Mouse (Mus musculus) layer of hippocampus, postnatal 14 days (tissue): Measurements from ENCODE around the gene Myh14. TPM values are rescaled to one million over a fixed set of nuclear protein-coding genes. Genes with fewer than 3 reads are reported as not detected.
A peak's percentile ranks its signal among the peaks of the same experiment; 100 is the strongest.

Experiments used
- DNase-seq, 2 experiments: peaks; one replicate each; pipeline ENCODE4 v3.0.0; 2021 to 2022; ENCODE audit warnings: low spot score in 2 of 2, mixed read lengths in 1 of 2
- total RNA-seq, 2 experiments: library from RNA; stranded (reverse); gene quantifications; 2 replicates each; pipeline ENCODE4 v1.2.3; 2021

The Myh14 gene
- total RNA-seq, 2 experiments from 2014 or later = 20.9 to 24.6 TPM

DNA sequence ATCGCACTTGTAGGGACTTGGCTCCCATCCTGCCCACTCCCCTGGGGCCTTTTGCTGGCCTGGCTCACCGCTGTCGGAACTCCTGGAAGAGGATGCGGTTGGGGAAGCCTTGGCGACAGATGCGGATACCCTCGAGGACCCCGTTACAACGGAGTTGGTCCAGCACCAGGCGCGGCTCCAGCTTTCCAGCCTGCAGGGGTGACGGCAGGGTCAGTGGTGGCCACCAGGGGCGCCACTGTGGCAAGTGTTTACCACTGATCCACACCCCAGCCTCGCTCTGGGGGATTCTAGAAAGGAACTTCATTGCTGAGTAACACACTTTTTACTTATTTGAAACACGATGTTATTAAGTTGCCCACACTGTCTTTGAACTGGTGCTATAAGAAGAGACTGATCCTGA lies 37.2 kb downstream of the Myh14 start:
- DNase-seq = no peak

GRCm38 (mm10) chr7:44632676-44633075 lies 38.0 kb downstream of the Myh14 start:
- DNase-seq = no peak

DNA sequence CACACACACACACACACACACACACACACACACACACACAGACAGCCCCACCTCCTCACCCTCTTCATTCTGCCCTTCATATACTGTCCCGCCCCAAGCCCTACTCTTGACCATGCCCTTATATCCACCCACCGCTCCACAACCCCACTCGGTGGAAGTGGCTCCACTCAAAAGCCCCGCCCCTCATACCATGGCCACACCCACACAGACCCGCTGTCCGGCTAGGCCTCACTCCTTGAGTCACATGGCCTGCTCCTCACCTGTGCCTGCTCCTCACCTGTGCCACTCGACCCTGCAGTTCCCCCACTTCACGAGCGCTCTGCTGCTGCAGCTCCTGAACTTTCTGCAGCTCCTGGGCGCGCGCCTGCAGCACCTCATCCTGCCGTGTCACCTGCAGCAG lies 40.2 kb downstream of the Myh14 start:
- no peak for DNase-seq

GRCm38 (mm10) chr7:44628402-44629034 lies 42.1 kb downstream of the Myh14 start:
- DNase-seq = no peak

DNA sequence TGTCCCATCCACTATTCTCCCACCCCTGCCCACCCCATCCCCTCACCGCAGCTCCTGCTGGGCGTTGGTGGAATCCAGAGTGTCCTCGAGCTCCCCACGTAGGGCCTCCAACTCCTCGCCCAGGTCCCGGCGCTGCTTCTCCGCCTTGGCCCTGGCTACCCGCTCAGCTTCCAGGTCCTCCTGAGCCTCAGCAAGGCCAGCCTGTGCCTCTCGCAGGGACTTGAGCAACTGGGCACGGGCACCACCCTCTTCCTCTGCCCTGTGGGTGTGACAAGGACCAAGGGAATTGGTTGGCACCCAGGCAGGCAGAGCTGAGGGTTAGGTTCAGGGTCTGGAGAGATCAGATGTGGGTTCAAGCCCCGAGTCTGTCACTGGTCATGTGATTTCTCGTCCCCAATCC lies 43.7 kb downstream of the Myh14 start:
- no peak for DNase-seq

DNA sequence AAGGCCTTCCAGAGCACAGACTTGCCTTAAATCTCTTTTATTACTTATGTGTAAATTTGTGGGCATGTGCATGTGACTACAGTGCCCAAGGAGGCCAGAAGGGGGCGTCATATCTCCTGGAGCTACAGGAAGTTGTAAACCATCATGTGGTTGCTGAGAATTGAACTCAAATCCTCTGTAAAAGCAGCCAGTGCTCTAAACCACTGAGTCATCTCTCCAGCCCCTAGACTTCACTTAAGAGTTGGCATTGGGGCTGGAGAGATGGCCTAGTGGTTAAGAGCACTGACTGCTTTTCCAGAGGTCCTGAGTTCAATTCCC lies 44.6 kb downstream of the Myh14 start:
- no peak for DNase-seq

DNA sequence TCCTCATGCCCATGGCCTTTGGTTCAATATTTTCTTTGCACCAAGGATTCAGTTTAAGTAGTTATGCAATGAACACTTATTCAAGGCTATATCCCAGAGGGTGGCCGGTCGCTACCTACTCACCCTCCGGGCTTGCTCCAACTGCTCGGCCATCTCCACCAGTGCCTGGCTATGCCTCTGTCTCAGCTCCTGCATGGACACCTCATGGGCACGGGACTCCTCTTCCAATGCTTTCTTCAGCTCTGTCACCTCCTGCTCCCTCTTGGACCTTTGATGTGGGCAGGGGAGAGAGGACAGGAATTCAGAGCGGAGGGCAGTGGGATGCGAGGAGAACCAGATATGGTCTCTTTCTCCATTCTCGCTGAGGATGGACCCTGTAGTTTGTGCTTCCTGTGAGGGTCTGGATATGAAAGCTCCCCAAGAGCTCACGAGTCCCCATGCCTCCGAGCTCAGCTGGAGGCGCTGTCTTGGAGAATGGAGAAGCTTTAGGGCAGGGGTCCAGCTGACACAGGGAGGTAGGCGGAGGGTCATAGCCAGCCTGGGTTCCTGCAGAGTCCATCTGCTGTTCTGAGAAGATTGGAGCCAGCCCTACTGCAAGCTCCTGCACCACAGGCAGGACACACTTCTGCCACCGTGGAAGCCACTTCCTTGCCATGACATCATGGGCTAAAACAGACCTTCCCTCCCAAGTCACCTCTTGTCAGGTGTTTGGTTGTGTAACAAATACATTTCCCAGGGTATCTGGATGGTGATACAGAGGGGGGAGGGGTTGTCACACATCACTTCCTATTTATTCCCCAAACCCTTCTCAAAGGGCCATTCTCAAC lies 45.2 kb downstream of the Myh14 start:
- no peak for DNase-seq

- DNase-seq = no peak
These were observed 45.8 kb downstream of the Myh14 start for GRCm38 (mm10) chr7:44624828-44625227.

- no peak for DNase-seq
These were observed 46.2 kb downstream of the Myh14 start for GRCm38 (mm10) chr7:44624543-44624826.

DNA sequence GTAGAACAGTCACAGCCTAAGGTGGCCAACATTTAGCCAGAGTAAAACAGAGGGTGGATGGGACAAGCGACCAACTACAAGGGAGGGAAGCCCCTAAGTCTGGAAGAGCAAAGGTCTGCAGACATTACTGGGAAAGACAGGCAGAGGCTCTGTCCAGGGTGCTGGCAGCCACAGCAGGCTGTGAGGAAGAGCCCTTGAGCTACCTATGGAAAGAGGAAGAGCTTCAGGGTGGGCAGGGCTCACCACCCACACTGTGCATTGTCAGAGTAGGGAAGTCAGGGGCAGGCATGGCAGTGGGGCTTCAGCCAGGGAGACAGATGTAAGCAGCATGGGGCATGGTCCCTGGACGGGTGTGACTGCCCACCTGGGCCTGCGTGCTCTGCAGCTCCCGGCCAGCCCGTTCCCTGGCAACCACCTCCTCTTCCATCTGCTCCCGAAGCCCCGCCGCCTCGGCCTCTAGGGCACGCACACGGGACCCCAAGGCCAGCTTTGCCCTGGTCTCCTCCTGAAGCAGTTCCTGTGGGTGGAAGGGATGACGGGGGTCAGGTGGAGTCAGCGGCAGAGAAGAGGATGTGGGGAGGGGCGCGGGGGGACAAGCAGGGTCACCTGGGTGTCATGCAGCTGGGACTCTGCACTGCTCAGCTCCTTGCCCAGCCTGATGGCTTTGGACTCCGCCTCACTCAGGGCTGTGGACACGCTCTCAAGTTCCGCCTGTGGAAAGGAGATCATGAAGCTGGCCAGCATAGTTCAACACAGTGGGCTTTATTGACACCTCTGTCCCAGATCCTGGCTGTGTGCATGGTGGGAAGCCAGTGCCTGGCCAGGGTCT lies 46.7 kb downstream of the Myh14 start:
- DNase-seq = no peak

- no peak for DNase-seq
These were observed 53.6 kb downstream of the Myh14 start for GRCm38 (mm10) chr7:44617059-44617458.

DNA sequence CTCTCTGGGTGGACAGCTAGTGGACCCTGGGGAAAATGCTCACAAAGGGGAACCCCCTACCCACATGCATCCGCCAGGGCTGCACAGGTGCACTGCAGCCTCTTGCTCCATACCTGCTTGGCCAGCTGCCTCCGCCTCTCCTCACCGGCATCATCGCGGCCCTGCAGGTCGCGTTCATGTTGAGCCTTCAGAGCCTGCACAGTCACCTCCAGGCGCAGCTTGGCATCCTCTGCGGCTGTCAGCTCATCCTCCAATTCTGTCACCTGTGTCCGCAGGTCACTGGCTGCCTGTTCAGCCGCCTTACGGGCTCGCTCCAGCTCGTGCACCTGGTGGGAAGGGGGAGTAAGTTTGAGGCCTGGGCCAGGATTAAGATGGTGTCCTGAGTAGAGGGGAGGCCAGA lies 54.7 kb downstream of the Myh14 start:
- DNase-seq = no peak

- DNase-seq = no peak
These were observed 55.3 kb downstream of the Myh14 start for GRCm38 (mm10) chr7:44615309-44615708.

- DNase-seq = no peak
These were observed 56.5 kb downstream of the Myh14 start for GRCm38 (mm10) chr7:44614041-44614688.

GRCm38 (mm10) chr7:44612192-44612591 lies 58.5 kb downstream of the Myh14 start:
- DNase-seq = no peak

GRCm38 (mm10) chr7:44606171-44606901 lies 64.3 kb downstream of the Myh14 start:
- no peak for DNase-seq

DNA sequence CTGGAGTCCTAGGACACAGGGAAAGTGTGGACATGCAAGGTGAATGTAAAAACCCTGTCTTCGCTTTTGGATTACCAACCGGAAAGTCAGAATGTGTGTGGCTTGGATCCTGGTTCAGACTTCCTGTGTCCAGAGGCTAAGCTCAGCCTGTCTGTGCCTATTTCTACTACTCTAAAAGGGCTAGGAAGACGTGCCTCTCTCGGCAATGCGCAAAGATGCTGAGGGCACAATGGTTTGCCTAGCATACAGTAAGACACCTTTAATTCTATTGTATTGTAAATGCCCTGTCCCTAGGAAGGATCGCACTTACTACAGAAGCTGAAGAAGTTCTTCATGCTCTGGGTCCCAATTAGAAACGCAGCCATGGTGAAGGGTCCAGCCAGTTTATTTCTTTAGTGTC lies 65.2 kb downstream of the Myh14 start:
- DNase-seq = no peak

DNA sequence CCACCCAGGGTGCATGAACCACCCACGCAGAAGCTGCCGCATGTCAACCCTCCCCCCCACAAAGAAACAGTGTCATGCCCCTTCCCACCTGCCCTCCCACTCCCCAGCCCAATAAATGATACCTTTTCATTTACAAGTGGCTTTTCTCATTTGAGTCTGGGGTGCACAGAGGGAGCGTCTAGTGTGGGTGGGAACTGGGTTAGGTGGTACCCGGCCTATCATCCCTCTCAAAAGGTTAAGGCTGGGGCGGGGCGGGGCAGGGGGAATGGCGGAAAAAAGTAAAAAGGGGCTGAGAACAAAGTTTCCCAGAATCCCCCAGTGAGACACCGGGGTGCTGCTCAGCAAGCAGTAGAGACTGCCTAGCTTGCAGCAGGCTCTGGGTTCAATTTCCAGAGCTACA lies 66.0 kb downstream of the Myh14 start:
- DNase-seq = no peak

GRCm38 (mm10) chr7:44604139-44604606 lies 66.5 kb downstream of the Myh14 start:
- peak; percentile 61 to 70 for DNase-seq

DNA sequence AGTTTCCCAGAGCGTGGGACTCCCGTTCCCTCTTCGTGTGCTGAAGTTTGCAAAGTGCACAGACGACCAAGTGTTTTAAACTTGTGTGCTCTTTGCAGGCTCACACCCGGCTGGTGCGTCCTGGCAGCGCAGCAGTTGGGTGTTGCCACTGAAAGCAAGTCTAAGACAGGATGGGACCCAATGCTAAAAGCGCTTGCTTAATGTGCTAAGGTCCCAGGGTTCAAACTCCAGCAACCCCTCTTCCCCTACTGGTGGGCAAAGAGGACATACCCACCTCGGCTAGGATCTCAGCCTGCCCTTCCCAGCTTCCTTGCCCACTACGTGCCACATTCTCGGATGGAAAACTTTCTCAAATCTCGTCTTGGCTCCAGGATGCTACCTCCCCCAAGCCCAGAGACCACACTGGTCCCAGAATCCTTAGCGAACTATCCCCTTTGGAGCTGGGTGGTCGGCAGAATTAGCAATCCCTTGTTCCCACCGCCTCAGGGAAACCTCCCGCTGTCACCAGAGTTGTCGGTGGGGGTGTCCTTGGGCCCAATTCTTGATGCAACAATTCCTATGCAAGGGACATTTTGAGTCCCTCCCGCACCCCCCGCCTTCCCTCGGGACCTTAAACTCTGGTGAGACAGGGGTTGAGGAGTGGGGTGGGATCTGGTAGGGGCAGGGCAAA lies 67.3 kb downstream of the Myh14 start:
- no peak for DNase-seq
